ENCODE assay signal across 35 mouse cellular contexts in genomic region chr4:147603806-147604205, GRCm38 (mm10). TPM values are rescaled to one million over a fixed set of nuclear protein-coding genes. Genes with fewer than 3 reads are reported as not detected.
"Had no signal": no experiment of that assay in that cellular context is flagged by ENCODE, and none has a peak within 500 bp of the region (broad histone marks: within the 10 kb centered on the region; RNA-seq: fewer than 3 reads in every experiment).

No protein-coding gene starts in this region.

- H3K9ac ChIP-seq: limb, embryonic 12.5 days; limb, embryonic 13.5 days; limb, embryonic 15.5 days; liver, embryonic 12.5 days; liver, embryonic 13.5 days; liver, embryonic 14.5 days; liver, embryonic 15.5 days; liver, postnatal 0 days; lung, embryonic 14.5 days; lung, embryonic 15.5 days; midbrain, embryonic 12.5 days; midbrain, embryonic 13.5 days; midbrain, embryonic 15.5 days had no signal

- H3K36me3 ChIP-seq: limb, embryonic 10.5 days; limb, embryonic 12.5 days; limb, embryonic 13.5 days; limb, embryonic 15.5 days; liver, embryonic 12.5 days; liver, embryonic 13.5 days; liver, embryonic 15.5 days; lung, embryonic 15.5 days; midbrain, embryonic 10.5 days; midbrain, embryonic 12.5 days; midbrain, embryonic 13.5 days; midbrain, embryonic 15.5 days had no signal

- ATAC-seq: liver, embryonic 12.5 days; lung, postnatal 0 days; midbrain, embryonic 13.5 days; midbrain, embryonic 15.5 days; midbrain, embryonic 16.5 days had no signal

- DNase-seq: left cerebral cortex, postnatal 4 days; liver; liver, embryonic 13.5 days; liver, postnatal 0 days; lung, adult 18-20 months; lung, adult 2 months; lung, embryonic 14.5 days; lung, postnatal 10 days; lung, postnatal 14 days; lung, postnatal 36 days had no signal

- H3K4me2 ChIP-seq: limb, embryonic 12.5 days; limb, embryonic 13.5 days; limb, embryonic 15.5 days; liver, embryonic 11.5 days; liver, embryonic 12.5 days; liver, embryonic 13.5 days; liver, embryonic 15.5 days; lung, embryonic 14.5 days; lung, embryonic 15.5 days; midbrain, embryonic 12.5 days; midbrain, embryonic 13.5 days; midbrain, embryonic 15.5 days had no signal

- H3K27me3 ChIP-seq: limb, embryonic 12.5 days; limb, embryonic 13.5 days; limb, embryonic 15.5 days; liver, embryonic 12.5 days; liver, embryonic 13.5 days; liver, embryonic 15.5 days; lung, embryonic 15.5 days; megakaryocyte, embryonic 14.5 days; midbrain, embryonic 12.5 days; midbrain, embryonic 13.5 days; midbrain, embryonic 15.5 days had no signal

- H3K4me3 ChIP-seq: left cerebral cortex, adult 2 months; limb, embryonic 10.5 days; limb, embryonic 12.5 days; limb, embryonic 13.5 days; limb, embryonic 15.5 days; liver, embryonic 12.5 days; liver, embryonic 13.5 days; liver, embryonic 15.5 days; lung, embryonic 15.5 days; megakaryocyte, embryonic 14.5 days; midbrain, embryonic 10.5 days; midbrain, embryonic 12.5 days; midbrain, embryonic 13.5 days; midbrain, embryonic 15.5 days; myocyte had no signal

- H3K9me3 ChIP-seq: limb, embryonic 10.5 days had no signal

- H3K27ac ChIP-seq: left cerebral cortex, adult 2 months; limb, embryonic 10.5 days; limb, embryonic 12.5 days; limb, embryonic 13.5 days; limb, embryonic 15.5 days; liver, embryonic 12.5 days; liver, embryonic 13.5 days; liver, embryonic 14.5 days; liver, embryonic 15.5 days; lung, embryonic 15.5 days; macrophage; midbrain, embryonic 10.5 days; midbrain, embryonic 12.5 days; midbrain, embryonic 13.5 days; midbrain, embryonic 15.5 days had no signal

- H3K4me1 ChIP-seq: limb, embryonic 10.5 days; limb, embryonic 12.5 days; limb, embryonic 13.5 days; limb, embryonic 15.5 days; liver, embryonic 12.5 days; liver, embryonic 13.5 days; liver, embryonic 15.5 days; lung, embryonic 15.5 days; megakaryocyte, embryonic 14.5 days; midbrain, embryonic 10.5 days; midbrain, embryonic 12.5 days; midbrain, embryonic 13.5 days; midbrain, embryonic 15.5 days had no signal

RNA-seq across cellular contexts. Expression of gene Zfp979, which starts 38.5 kb away (rescaled TPM):
- total RNA-seq: monocyte, adult 5-6 weeks had no signal
- polyA plus RNA-seq: liver, adult 2 months had no signal

RNA-seq across cellular contexts. Expression of gene Zfp985, which starts 50.7 kb away (rescaled TPM):
- total RNA-seq: left cerebral cortex, adult 2 months; left cerebral cortex, adult 8-10 months; left cerebral cortex, postnatal 25 days; left cerebral cortex, postnatal 36 days; left cerebral cortex, postnatal 4 days; liver, adult 2 months; monocyte, adult 5-6 weeks had no signal
- polyA plus RNA-seq: limb, embryonic 15.5 days; liver, adult 2 months; liver, embryonic 16.5 days; lung, adult 2 months; macrophage; midbrain, embryonic 15.5 days had no signal
